Mouse (Mus musculus): ENCODE data around the gene Cd79a.

GRCm38 (mm10) chr7:24864156-24864555, 33.0 kb upstream of the Cd79a start:
- TF ChIP-seq EP300 (IDR thresholded peaks at IDR 0.05; ENCODE audit: insufficient read depth, low read depth, low read length), result no peak
- no peak for TF ChIP-seq CTCF (IDR thresholded peaks at IDR 0.05; ENCODE audit: low read depth, low read length)
- TF ChIP-seq POLR2A (IDR thresholded peaks at IDR 0.05; ENCODE audit: insufficient read depth, low read length), result no peak
